Mouse (Mus musculus) right cerebral cortex, postnatal 25 days (tissue): Measurements from ENCODE around the gene E130114P18Rik.
A peak's percentile ranks its signal among the peaks of the same experiment; 100 is the strongest.

ENCODE experiments used
- DNase-seq: peaks from one replicate; pipeline ENCODE4 v3.0.0; 2022

Gene E130114P18Rik

DNA sequence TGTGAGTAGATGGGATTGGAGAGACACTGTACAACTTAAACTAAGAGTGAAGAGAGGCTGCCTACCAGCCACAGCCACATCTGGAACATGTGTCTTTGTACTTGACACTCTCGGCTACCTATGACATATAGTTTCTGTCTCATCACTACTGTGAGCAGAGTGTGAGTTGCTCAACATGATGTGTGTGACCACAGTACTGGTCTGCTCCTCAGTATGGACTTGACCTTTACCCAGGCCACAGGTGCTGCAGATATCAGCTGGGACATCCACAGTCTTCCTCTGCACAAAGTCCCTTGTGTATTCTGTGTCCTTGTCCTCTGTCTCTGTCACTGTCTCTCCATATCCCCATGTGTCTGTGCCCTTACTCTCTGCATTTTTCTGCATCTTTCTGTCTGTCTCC, 141.3 kb downstream of the E130114P18Rik start:
- no peak for DNase-seq

DNA sequence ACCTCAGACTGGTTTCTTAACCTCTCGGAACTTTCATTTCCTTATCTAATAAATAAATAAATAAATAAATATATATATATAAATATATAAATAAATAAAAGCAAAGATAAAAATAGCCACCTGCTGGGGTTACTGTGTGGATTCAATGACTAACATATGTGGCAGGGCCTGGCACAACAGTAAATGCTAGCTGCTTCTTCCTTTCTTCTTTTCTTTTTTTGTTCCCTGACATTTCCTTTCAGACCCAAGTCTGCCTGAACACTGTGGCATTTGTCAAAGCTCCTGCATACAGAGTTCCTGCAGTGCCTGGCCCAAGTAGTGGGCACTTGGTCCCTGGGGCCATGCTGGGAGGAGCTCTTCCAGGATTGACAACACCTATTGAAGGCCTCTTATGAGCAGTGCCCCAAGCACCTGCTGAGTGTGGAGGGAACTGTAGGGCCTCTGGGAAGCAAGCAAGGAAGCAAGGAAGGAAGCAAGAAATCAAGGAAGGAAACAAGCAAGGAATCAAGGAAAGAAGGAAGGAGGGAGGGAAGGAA, 142.1 kb downstream of the E130114P18Rik start:
- no peak for DNase-seq

DNA sequence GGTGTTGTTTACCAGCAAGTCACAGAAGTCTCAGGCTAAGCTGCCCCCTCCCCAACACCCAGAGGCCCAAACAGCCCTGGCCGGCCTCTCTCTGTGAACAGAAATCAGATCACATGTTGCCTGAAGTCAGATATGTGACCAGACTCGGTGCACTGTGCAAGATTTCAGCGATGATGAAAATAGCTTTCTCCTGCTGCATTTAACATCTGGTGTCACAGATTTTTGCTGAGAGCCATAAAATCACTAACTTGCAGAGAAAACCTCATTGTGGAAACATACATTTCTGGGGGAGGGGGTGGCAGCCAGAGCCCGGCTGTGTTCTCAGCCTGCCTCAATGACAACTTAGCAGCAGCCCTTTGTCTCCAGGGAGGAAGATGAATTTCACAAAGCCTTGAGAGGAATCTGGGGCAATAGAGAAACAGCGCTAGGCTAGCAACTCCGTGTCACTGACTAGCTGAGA, 142.6 kb downstream of the E130114P18Rik start:
- DNase-seq, result peak; percentile 11

DNA sequence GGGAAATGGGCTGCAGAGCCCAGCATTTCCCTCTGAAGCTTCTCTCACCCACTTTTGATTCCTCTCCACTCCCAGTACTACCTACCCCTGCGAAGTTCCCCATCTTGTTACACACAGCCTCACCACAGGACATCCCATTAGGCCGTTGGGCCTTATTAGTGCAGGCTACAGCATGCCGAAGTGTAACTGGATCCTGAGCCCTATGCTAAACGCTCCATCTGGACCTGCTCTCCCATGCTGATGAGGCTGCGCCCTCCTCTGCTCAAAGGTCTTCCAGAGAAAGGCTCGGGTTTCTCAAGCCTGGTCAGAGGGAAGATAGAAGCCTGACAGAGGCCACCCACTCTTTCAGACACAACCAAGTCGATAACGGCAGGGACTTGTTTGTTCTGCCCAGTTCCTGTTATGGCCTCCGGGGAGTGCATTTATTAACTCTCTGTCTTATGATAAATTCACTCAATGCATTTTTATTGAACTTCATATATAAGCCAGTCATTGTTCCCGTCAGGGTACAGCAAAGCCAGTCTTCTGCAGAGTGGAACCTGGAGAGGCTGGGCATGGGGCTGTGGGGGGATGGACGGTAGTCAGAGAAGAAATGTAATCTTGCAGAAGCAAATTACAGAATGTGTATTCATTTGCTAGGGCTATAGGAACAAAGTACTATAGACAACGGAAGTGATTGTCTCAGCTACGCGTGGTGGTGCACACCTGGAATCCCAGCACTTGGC, 148.8 kb downstream of the E130114P18Rik start:
- DNase-seq, result no peak

DNA sequence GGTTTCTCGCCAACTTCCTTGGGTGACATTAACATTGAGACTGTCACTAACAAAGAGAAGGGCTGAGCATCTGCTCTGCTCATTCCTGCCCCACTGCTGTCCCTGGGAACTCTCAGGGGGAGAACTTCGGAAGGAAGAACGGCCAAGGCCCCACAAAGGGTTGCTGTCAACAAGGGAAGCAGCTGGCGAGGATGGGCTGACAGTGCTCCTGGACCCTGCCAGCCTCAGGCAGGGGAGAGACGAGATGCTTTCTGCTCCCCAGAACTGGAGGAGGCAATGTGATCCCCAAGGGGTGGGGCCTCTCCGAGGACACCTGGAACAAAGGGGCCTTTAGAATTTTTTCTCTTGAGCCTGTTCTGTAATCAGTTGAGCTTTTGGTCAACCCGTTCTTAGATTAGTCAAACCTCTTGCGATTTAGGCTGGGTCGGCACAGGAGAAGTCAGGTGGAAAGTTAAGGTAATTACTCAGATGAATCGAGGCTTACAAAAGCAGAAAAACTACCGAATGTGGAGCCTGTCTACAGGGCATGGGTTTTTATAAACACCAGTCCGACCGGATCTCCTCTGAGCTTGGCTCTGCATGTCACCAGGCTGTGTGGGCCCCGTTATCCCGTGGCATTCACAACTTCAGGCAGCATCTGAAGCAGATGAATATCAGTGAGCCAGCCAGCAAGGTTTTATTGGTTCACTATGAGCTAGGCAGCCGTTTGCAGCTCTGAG, 151.7 kb downstream of the E130114P18Rik start:
- DNase-seq, result no peak

DNA sequence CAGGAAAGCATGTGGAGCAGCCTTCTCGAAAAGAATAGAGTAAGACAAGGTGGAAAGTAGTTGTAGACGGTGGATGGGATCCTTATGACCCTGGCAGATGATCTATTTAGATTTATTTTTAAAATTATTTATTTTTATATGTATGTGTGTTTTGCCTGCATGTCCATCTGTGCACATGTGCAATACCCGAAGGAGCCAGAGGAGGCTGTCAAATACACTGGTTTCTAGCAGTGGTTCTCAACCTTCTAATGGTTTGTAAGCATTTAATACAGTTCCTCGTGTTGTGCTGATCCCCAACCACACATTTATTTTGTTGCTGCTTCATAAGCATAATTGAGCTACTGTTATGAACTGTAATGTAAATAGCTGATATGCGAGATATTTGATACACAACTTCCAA, 154.7 kb downstream of the E130114P18Rik start:
- no peak for DNase-seq

- DNase-seq, result no peak
These were observed 156.1 kb downstream of the E130114P18Rik start for GRCm38 (mm10) chr4:97621731-97622130.

DNA sequence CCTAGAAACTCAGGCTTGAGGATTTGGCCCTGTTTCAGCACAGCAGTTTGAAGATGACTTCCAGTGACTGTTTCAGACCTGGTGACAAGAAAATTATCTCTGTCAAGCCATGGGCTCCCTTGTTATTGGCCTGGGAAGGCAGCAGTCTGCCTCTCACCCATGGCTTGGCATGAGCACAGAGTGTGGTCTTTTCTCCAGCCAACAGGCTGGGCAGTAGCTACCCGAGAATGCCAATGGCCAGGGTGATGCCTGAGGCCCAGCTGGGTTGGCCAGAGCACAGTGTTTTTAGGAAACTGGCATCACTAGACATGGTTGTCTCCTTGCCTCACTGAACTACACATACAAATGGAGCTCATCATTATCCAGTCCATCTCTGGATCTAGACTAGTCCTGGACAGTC, 157.5 kb downstream of the E130114P18Rik start:
- DNase-seq, result no peak

DNA sequence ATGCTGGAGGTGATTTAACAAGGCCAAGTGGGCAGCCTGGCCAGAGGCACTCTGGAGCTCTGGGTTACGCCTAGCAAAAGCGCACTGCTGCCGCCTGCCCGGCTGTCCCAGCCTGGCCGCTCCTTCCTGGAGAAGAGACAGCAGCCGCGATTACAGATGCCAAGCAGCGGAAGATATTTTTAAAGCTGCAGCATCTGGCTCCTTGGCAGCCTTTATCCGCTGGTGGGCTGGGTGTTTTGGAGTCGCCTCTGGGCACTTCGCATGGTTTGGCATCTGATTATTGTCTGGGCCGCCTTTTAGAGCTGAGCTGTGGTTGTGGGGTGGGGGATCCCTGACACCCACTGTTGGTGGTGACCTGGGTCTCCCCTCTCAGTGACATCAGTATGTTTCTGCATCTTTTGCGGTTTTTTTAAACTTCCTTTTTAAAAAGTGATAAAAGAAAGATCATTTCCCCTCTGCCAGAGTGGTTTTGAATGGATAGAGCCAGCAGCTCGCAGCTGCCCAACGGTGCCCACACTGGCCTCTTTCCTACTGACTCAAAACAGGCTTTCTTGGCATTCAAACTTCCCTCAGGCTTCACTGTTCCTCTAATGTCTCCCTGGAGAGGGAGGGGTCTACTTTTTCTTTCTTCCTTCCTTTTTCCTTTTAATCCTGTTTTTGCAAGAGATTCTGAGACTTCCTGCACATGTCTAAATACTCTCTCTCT, 159.1 kb downstream of the E130114P18Rik start:
- DNase-seq, result peak; percentile 66

DNA sequence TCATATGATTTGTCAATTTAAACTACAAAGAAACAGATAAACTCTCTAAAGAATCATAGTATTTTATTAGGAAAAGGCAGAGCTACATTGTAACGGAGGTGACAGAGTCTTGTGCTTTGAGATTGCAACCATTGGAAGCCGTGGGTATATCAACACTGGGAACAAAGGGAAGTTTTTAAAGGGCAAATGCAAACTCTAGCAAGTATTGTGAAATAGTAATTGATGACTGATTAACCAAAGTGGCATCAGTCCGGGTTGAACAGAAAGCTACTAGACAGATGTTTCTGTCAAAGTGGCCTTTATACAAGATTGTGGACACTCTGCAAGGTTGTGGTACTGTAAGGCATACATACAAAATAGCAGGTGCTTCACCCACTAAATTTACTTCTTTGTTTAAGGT, 162.8 kb downstream of the E130114P18Rik start:
- no peak for DNase-seq

DNA sequence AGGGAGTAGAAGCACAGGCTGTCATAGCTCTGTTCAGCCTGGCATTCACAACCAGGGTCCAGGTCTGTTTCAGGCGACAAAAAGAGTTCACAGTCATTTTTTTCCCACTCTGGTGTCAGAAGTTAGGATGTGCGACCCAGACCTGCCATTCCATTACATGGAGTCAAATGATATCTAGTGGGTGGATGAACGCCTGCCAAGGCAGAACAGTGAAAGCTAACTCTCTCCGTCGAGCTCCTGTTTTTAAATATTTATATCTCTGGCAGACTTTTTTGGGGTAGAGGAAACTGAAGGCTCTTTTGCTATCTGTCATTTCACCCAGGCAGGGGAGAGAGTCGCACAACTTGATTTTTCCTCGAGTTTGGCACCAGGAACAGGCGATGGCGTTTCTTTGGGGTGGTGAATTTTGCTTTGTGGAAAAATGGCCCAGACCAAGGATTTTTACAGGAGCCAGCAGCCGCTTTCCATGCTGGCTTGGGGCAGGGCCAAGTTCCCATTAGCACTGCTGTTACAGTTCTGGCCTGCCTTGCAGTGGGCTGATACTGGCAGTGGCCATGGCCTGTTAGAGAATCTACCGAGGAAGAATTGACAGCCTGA, 166.5 kb downstream of the E130114P18Rik start:
- DNase-seq, result peak; percentile 23

- peak; percentile 15 for DNase-seq
These were observed 167.8 kb downstream of the E130114P18Rik start for GRCm38 (mm10) chr4:97609831-97610727.

- DNase-seq, result no peak
These were observed 168.5 kb downstream of the E130114P18Rik start for GRCm38 (mm10) chr4:97609329-97609728.

DNA sequence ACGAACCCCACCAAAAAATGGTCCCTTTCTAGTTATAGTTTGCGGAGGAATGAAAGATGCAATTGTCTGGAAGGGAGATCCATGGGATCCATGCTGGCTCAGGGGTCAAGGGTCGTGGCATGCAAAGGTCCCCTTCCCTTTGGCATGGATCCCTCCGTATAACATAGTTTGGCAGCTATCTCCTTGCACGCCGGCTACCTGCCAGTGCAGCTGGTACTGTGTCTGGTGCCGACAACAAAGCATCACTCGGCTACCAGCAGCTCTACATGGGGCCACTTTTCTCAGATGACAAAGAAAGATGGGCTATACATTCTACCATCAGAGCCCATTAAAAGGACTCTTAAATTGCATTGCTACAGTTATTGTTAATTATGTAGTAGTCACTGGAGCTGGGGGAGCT, 169.2 kb downstream of the E130114P18Rik start:
- no peak for DNase-seq

DNA sequence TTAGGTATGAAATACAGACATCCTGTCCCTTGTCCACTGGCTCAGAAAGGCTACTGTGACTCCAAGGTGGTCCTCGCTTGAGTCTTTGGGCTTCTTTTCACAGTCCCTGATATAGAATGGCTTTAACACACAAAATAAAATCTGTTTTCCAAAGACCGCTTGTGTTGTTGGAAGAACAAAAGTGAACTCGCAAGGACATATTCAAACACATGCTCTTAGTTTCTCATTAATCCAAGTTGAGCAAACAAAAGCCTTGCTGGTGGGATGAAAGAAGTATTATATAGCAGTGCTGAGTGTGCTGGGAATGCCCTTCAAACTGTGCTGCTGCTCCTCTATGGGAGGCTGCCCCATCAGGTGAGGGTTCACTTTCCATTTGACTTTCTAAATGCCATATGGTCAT, 169.7 kb downstream of the E130114P18Rik start:
- no peak for DNase-seq

- no peak for DNase-seq
These were observed 170.7 kb downstream of the E130114P18Rik start for GRCm38 (mm10) chr4:97607169-97607568.

- DNase-seq, result no peak
These were observed 171.4 kb downstream of the E130114P18Rik start for GRCm38 (mm10) chr4:97606524-97606923.

GRCm38 (mm10) chr4:97602579-97602978, 175.3 kb downstream of the E130114P18Rik start:
- DNase-seq, result no peak

GRCm38 (mm10) chr4:97600875-97601835, 176.7 kb downstream of the E130114P18Rik start:
- no peak for DNase-seq

GRCm38 (mm10) chr4:97597443-97597842, 180.4 kb downstream of the E130114P18Rik start:
- no peak for DNase-seq

DNA sequence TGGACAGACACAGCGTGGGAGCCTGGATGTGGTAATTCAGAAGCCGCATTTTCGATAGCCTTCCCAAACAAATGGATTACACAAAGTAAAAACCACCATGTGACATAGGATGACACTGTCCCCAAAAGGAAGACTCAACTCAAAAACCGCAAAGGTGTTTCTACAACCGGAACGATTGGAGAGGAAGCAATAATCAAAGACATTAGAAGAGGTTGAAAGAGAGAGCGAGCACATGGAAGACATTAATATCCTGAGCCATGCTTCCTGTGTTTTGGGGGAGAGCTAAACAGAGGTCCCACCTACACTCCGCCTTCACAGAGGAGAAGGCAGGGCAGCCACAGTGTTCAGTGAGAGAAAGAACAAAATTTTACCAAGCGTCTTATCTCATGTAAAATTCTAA, 181.5 kb downstream of the E130114P18Rik start:
- DNase-seq, result no peak
